Mouse (Mus musculus) cortical plate, adult 2 months (tissue): ENCODE measurements at regions not wholly inside any gene's neighbourhood (a gene's known extent, or its start where the extent isn't known, plus 50 kb on each side); places are given as distances from the start of the nearest gene placed in this dataset.

Experiments
- CTCF ChIP-seq: fragments of 200-500 bp; IDR thresholded peaks from 2 replicates; pipeline ENCODE4 v1.5.1; 2011; ENCODE audit warnings: mild to moderate bottlenecking, control low read depth, low read length; ENCODE audit not compliant: insufficient read depth; ENCODE audit errors: extremely low read depth
- POLR2A ChIP-seq: fragments of 200-500 bp; IDR thresholded peaks from 2 replicates; pipeline ENCODE4 v1.6.1; 2011; ENCODE audit warnings: mild to moderate bottlenecking, low read length, control low read depth; ENCODE audit not compliant: insufficient read depth; ENCODE audit errors: extremely low read depth

GRCm38 (mm10) chr4:153812866-153813265 lies 144.2 kb upstream of the A430005L14Rik start:
- TF ChIP-seq POLR2A (no peak), CTCF (no peak)
